Mouse (Mus musculus): ENCODE data around the gene Adssl1.

DNA sequence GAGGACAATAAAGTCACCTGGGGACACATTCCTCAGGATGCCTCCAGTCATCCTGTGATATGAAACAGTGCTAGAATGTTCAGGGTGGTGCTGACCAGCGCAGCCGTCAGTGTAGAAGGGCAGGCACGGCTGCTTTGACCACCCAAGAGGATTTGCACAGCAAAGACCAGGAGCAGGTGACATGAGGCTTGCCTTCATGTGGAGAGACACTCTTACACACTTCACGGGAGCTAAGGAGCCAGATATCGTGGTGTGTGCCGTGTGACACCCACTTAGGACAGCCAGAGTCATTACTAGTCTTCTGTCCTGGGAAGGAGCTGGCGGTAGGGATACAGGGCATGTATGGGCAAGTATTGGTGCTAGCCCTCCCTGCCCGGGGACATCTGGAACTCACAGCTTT lies 49.7 kb upstream of the Adssl1 start:
- TF ChIP-seq CTCF (IDR thresholded peaks at IDR 0.05; ENCODE audit: low read depth, low read length) (no peak), GATA1 (IDR thresholded peaks at IDR 0.05; ENCODE audit: borderline replicate concordance, low read length) (no peak), TAL1 (conservative IDR thresholded peaks at IDR 0.05; ENCODE audit: low read depth, low read length) (no peak)

Data from G1E (cell line).